Mouse (Mus musculus) MEL (cell line): Measurements from ENCODE around the gene Ablim1. TPM values are rescaled to one million over a fixed set of nuclear protein-coding genes. Genes with fewer than 3 reads are reported as not detected.
A peak's percentile ranks its signal among the peaks of the same experiment; 100 is the strongest.

Source experiments
- DNase-seq: peaks from one replicate; pipeline ENCODE4 v3.0.0; 2011; ENCODE audit warnings: low read depth, low spot score
- H3K27ac ChIP-seq: 2 replicates; pipeline ENCODE4 v1.5.1; 2012; ENCODE audit warnings: low read depth, mild to moderate bottlenecking, control low read depth, low read length, moderate library complexity; ENCODE audit not compliant: control insufficient read depth
- H3K27me3 ChIP-seq, 2 experiments: fragments of 150-350 bp in 1 of 2; sonication (generic) in 1 of 2; 2 replicates each; pipeline ENCODE4 v1.6.1; 2012; ENCODE audit warnings: low read length in 2 of 2, mild to moderate bottlenecking in 2 of 2, improper control_type of control experiment in 1 of 2, moderate library complexity in 1 of 2; ENCODE audit not compliant: insufficient read depth in 2 of 2, control insufficient read depth in 1 of 2
- H3K36me3 ChIP-seq, 2 experiments: 2 replicates each; pipeline ENCODE4 v1.6.1; 2012 to 2014; ENCODE audit warnings: low read length in 2 of 2, improper control_type of control experiment in 1 of 2, inconsistent platforms in 1 of 2, mild to moderate bottlenecking in 1 of 2; ENCODE audit not compliant: insufficient read depth in 2 of 2, control insufficient read depth in 1 of 2
- H3K4me1 ChIP-seq, 2 experiments: fragments of 150-350 bp in 1 of 2; sonication (generic) in 1 of 2; 2 replicates each; pipeline ENCODE4 v1.6.1; 2012; ENCODE audit warnings: low read length in 2 of 2, improper control_type of control experiment in 1 of 2, mild to moderate bottlenecking in 1 of 2; ENCODE audit not compliant: insufficient read depth in 2 of 2, control insufficient read depth in 1 of 2
- H3K4me3 ChIP-seq, 2 experiments: fragments of 150-350 bp in 1 of 2; sonication (generic) in 1 of 2; 2 replicates each; pipeline ENCODE4 v1.5.1; 2012; ENCODE audit warnings: low read depth in 2 of 2, low read length in 2 of 2, mild to moderate bottlenecking in 2 of 2, moderate library complexity in 2 of 2, control low read depth in 1 of 2, improper control_type of control experiment in 1 of 2; ENCODE audit not compliant: control insufficient read depth in 1 of 2, insufficient read depth in 1 of 2
- H3K79me2 ChIP-seq: 2 replicates; pipeline ENCODE4 v1.6.1; 2012; ENCODE audit warnings: mild to moderate bottlenecking, low read length, moderate library complexity; ENCODE audit not compliant: control insufficient read depth, poor library complexity, insufficient read depth
- H3K9ac ChIP-seq: 2 replicates; pipeline ENCODE4 v1.6.1; 2012; ENCODE audit warnings: low read depth, mild to moderate bottlenecking, control low read depth, low read length, moderate library complexity; ENCODE audit not compliant: control insufficient read depth, poor library complexity, severe bottlenecking
- H3K9me3 ChIP-seq: fragments of 150-350 bp; sonication (generic); replicated peaks from 2 replicates; pipeline ENCODE4 v1.6.1; 2012; ENCODE audit warnings: mild to moderate bottlenecking, low read length, improper control_type of control experiment, moderate library complexity; ENCODE audit not compliant: insufficient read depth
- CHD1 ChIP-seq: IDR thresholded peaks from 2 replicates; pipeline ENCODE4 v1.6.1; 2012; ENCODE audit warnings: low read depth, mild to moderate bottlenecking, inconsistent platforms, low read length, improper control_type of control experiment
- CTCF ChIP-seq, 3 experiments: IDR thresholded peaks in 2 of 3; conservative IDR thresholded peaks in 1 of 3; 2 replicates each; pipeline ENCODE4 v1.5.1; 2011 to 2012; ENCODE audit warnings: low read length in 3 of 3, low read depth in 2 of 3, mild to moderate bottlenecking in 2 of 3, improper control_type of control experiment in 1 of 3, inconsistent platforms in 1 of 3, mixed read lengths in 1 of 3, moderate library complexity in 1 of 3; ENCODE audit not compliant: control insufficient read depth in 1 of 3, insufficient read depth in 1 of 3, poor library complexity in 1 of 3, severe bottlenecking in 1 of 3
- GABPA ChIP-seq: IDR thresholded peaks from 2 replicates; pipeline ENCODE4 v1.6.1; 2012; ENCODE audit warnings: low read depth, mild to moderate bottlenecking, inconsistent platforms, low read length, improper control_type of control experiment, moderate library complexity
- MAFK ChIP-seq: IDR thresholded peaks from 2 replicates; pipeline ENCODE4 v1.6.1; 2011; ENCODE audit warnings: low read depth, mild to moderate bottlenecking, low read length, improper control_type of control experiment, borderline replicate concordance
- MAZ ChIP-seq: IDR thresholded peaks from 2 replicates; pipeline ENCODE4 v1.6.1; 2012; ENCODE audit warnings: low read depth, mild to moderate bottlenecking, inconsistent platforms, low read length, improper control_type of control experiment
- MEF2A ChIP-seq: IDR thresholded peaks from 2 replicates; pipeline ENCODE4 v1.6.1; 2014; ENCODE audit warnings: low read depth, mild to moderate bottlenecking, inconsistent platforms, low read length, improper control_type of control experiment; ENCODE audit not compliant: poor library complexity, insufficient replicate concordance, severe bottlenecking; ENCODE audit errors: extremely low read depth
- MXI1 ChIP-seq: IDR thresholded peaks from 2 replicates; pipeline ENCODE4 v1.6.1; 2011; ENCODE audit warnings: mild to moderate bottlenecking, low read depth, low read length, improper control_type of control experiment
- MYB ChIP-seq: IDR thresholded peaks from 2 replicates; pipeline ENCODE4 v1.6.1; 2011; ENCODE audit warnings: mild to moderate bottlenecking, low read depth, low read length, improper control_type of control experiment
- ZKSCAN1 ChIP-seq: IDR thresholded peaks from 2 replicates; pipeline ENCODE4 v1.6.1; 2012; ENCODE audit warnings: low read depth, mild to moderate bottlenecking, inconsistent platforms, low read length, improper control_type of control experiment, moderate library complexity
- ZMIZ1 ChIP-seq: IDR thresholded peaks from 2 replicates; pipeline ENCODE4 v1.6.1; 2012; ENCODE audit warnings: low read depth, mild to moderate bottlenecking, inconsistent platforms, low read length, improper control_type of control experiment, moderate library complexity
- polyA plus RNA-seq, 2 experiments: library from polyadenylated mRNA; stranded (reverse) in 1 of 2; unstranded in 1 of 2; fragments of >175 nt in 1 of 2; fragments of >200 nt in 1 of 2; gene quantifications; 2 replicates each; pipeline versions ENCODE4 v1.2.1 to v1.2.4; 2012; ENCODE audit warnings: low replicate concordance in 2 of 2, low read depth in 1 of 2; ENCODE audit not compliant: insufficient read length in 2 of 2, insufficient read depth in 1 of 2, missing spikeins in 1 of 2
- total RNA-seq: library from RNA; depleted of rRNA; stranded (reverse); fragments of 300-350 nt; gene quantifications from 2 replicates; pipeline ENCODE4 v1.2.3, GENCODE M21; 2012

Ablim1 gene
- total and polyA plus RNA-seq, 3 experiments, result not detected

GRCm38 (mm10) chr19:57152357-57152756 is 162.4 kb downstream of the Ablim1 start:
- no peak overlapping the region for H3K27ac ChIP-seq
- no peak for DNase-seq
- no peaks in the 10 kb centered on the region for H3K79me2 ChIP-seq
- H3K9ac ChIP-seq, result no peak overlapping the region
- H3K9me3 ChIP-seq, result no peaks in the 10 kb centered on the region
- no peak overlapping the region for H3K4me3 ChIP-seq
- H3K36me3 ChIP-seq, result no peaks in the 10 kb centered on the region
- peaks cover 0 to 7% of the 10 kb centered on the region in 2 experiments for H3K27me3 ChIP-seq
- TF ChIP-seq MEF2A (no peak), MYB (no peak), CHD1 (no peak), MAFK (no peak), CTCF (IDR thresholded peaks at IDR 0.05 in 2 of 3, conservative IDR thresholded peaks at IDR 0.05 in 1 of 3; ENCODE audit: control insufficient read depth in 1 of 3, insufficient read depth in 1 of 3, low read depth in 2 of 3, low read length in 3 of 3, poor library complexity in 1 of 3, severe bottlenecking in 1 of 3) (no peak)
- H3K4me1 ChIP-seq, result no peaks in the 10 kb centered on the region

- Histone ChIP-seq H3K27ac (no peak overlapping the region), H3K27me3 (peaks cover 0 to 6% of the 10 kb centered on the region in 2 experiments; a peak in 3 of 4 replicates), H3K36me3 (no peaks in the 10 kb centered on the region), H3K9ac (no peak overlapping the region), H3K4me3 (no peak overlapping the region), H3K9me3 (no peaks in the 10 kb centered on the region), H3K79me2 (no peaks in the 10 kb centered on the region), H3K4me1 (no peaks in the 10 kb centered on the region)
- DNase-seq, result no peak
- no peak for TF ChIP-seq MEF2A
- no peak for TF ChIP-seq ZKSCAN1
- no peak for TF ChIP-seq CHD1
- TF ChIP-seq MAZ, result no peak
- no peak for TF ChIP-seq MXI1
- no peak for TF ChIP-seq GABPA
These were observed 163.2 kb downstream of the Ablim1 start for GRCm38 (mm10) chr19:57151504-57151903.

- Histone ChIP-seq H3K9ac (no peak overlapping the region), H3K4me1 (no peaks in the 10 kb centered on the region), H3K27ac (no peak overlapping the region), H3K9me3 (no peaks in the 10 kb centered on the region), H3K79me2 (no peaks in the 10 kb centered on the region), H3K36me3 (no peaks in the 10 kb centered on the region), H3K4me3 (no peak overlapping the region), H3K27me3 (peaks cover 0 to 3% of the 10 kb centered on the region in 2 experiments; a peak in 3 of 4 replicates)
- DNase-seq, result peak; percentile 65
- no peak for TF ChIP-seq ZMIZ1
- peak; percentile 68 to 86 (median 75) for TF ChIP-seq CTCF (IDR thresholded peaks at IDR 0.05 in 2 of 3, conservative IDR thresholded peaks at IDR 0.05 in 1 of 3; ENCODE audit: control insufficient read depth in 1 of 3, insufficient read depth in 1 of 3, low read depth in 2 of 3, low read length in 3 of 3, poor library complexity in 1 of 3, severe bottlenecking in 1 of 3)
These were observed 164.4 kb downstream of the Ablim1 start for GRCm38 (mm10) chr19:57150275-57150674.
